ENCODE assay signal across 8 mouse cellular contexts in the genomic region with DNA sequence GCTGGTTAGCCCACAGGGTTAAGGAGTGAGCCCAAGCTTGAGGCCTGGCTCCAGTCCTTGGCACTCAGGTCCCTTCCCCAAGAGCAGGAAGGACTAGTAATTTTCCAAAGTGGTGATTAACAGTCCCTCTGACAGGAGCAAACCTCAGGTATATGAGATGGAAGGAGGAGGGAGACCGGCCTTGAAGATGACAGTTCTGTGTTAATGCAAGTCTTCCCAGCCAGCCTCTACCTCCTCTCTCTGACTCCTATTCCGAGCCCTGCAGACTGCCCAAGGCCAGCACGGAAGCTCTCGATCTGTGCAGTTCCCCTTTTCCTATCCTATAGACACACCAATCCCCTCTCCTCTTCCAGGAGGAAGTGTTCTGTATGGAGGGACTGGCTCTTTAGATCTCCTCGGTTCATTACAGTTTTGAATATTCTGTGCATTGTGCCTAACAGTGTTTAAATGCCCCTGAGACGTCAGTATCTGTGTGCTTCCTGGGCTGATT.
DNase-seq lines count a peak whose midpoint lies in the region; ATAC-seq and TF ChIP-seq lines count a peak whose summit lies in the region.
"Had no signal": no experiment of that assay in that cellular context is flagged by ENCODE, and none has a peak within 500 bp of the region (broad histone marks: within the 10 kb centered on the region; RNA-seq: fewer than 3 reads in every experiment).

No protein-coding gene starts in this region.

- ATAC-seq in kidney, postnatal 0 days (replicated peaks; ENCODE audit: low FRiP score, low read depth), result no peak
- no peak for ATAC-seq in embryonic facial prominence, embryonic 12.5 days (ENCODE audit: insufficient number of reproducible peaks, insufficient read depth, low FRiP score, low TSS enrichment)
- ATAC-seq in granulocyte monocyte progenitor cell, adult 5-6 weeks (replicated peaks; ENCODE audit: poor library complexity, severe bottlenecking), result peak; percentile 40; the same call in 1 of the 2 replicates
- ATAC-seq in liver, postnatal 0 days, result no peak

- 67% methylated on average over 6 of the region's 6 CpGs for WGBS in kidney, postnatal 0 days
- 68% methylated on average over 6 of the region's 6 CpGs for WGBS in embryonic facial prominence, embryonic 12.5 days
- WGBS in liver, postnatal 0 days (ENCODE audit: insufficient replicate concordance), result 41% methylated on average over 6 of the region's 6 CpGs

- TF ChIP-seq EP300 in liver, postnatal 0 days (IDR thresholded peaks at IDR 0.05; ENCODE audit: low read depth), result no peak

- H3K9ac ChIP-seq in kidney, postnatal 0 days (ENCODE audit: low read depth, low read length), result no peak overlapping the region
- H3K9ac ChIP-seq in embryonic facial prominence, embryonic 12.5 days, result no peak overlapping the region
- peak overlapping the region; percentile 42; the same call in 1 of the 2 replicates for H3K9ac ChIP-seq in liver, postnatal 0 days (replicated peaks)

- H3K27ac ChIP-seq in kidney, postnatal 0 days, result 0 out of 2 replicates have a peak overlapping the region, but pooled peaks have one; percentile 25
- peak overlapping the region; percentile 74 for H3K27ac ChIP-seq in embryonic facial prominence, embryonic 12.5 days
- peak overlapping the region; percentile 94 for H3K27ac ChIP-seq in liver, postnatal 0 days (ENCODE audit: low read depth)

- TF ChIP-seq CTCF in kidney, postnatal 0 days (IDR thresholded peaks at IDR 0.05; ENCODE audit: low read depth), result no peak
- no peak for TF ChIP-seq CTCF in liver, postnatal 0 days (IDR thresholded peaks at IDR 0.05; ENCODE audit: low read depth)

- H3K27me3 ChIP-seq in kidney, postnatal 0 days (ENCODE audit: insufficient read depth, low read length), result no peaks in the 10 kb centered on the region
- no peaks in the 10 kb centered on the region for H3K27me3 ChIP-seq in embryonic facial prominence, embryonic 12.5 days
- no peaks in the 10 kb centered on the region for H3K27me3 ChIP-seq in liver, postnatal 0 days (ENCODE audit: insufficient read depth, low read length)

- no peak for DNase-seq in kidney, postnatal 0 days (ENCODE audit: low spot score)
- no peak for DNase-seq in kidney, adult 11 months
- no peak for DNase-seq in liver, postnatal 0 days
- no peak for DNase-seq in layer of hippocampus, adult 9-10 months (ENCODE audit: low spot score)
- no peak for DNase-seq in cerebellum, adult 9-11 months
- DNase-seq: thymus, adult 2 months had no signal

- no peak overlapping the region for H3K4me3 ChIP-seq in kidney, postnatal 0 days (replicated peaks; ENCODE audit: low read depth, low read length)
- H3K4me3 ChIP-seq in embryonic facial prominence, embryonic 12.5 days, result no peak overlapping the region
- H3K4me3 ChIP-seq in liver, postnatal 0 days (ENCODE audit: low read depth, low read length), result no peak overlapping the region

- no peaks in the 10 kb centered on the region for H3K36me3 ChIP-seq in kidney, postnatal 0 days (ENCODE audit: insufficient read depth, low read length)
- no peaks in the 10 kb centered on the region for H3K36me3 ChIP-seq in embryonic facial prominence, embryonic 12.5 days
- H3K36me3 ChIP-seq in liver, postnatal 0 days (replicated peaks; ENCODE audit: insufficient read depth, low read length), result no peaks in the 10 kb centered on the region

- no peaks in the 10 kb centered on the region; the same call in none of the 2 replicates for H3K4me1 ChIP-seq in kidney, postnatal 0 days (replicated peaks; ENCODE audit: insufficient read depth, low read length)
- H3K4me1 ChIP-seq in embryonic facial prominence, embryonic 12.5 days, result peaks cover 21% of the 10 kb centered on the region
- H3K4me1 ChIP-seq in liver, postnatal 0 days (ENCODE audit: insufficient read depth), result peaks cover 28% of the 10 kb centered on the region

- no peak overlapping the region for H3K4me2 ChIP-seq in kidney, postnatal 0 days (ENCODE audit: low read length)
- H3K4me2 ChIP-seq in embryonic facial prominence, embryonic 12.5 days (replicated peaks), result no peak overlapping the region
- H3K4me2 ChIP-seq in liver, postnatal 0 days (ENCODE audit: low read depth, low read length), result peak overlapping the region; percentile 24; the same call in 1 of the 2 replicates

- no peaks in the 10 kb centered on the region for H3K9me3 ChIP-seq in kidney, postnatal 0 days (replicated peaks; ENCODE audit: low read length)
- no peaks in the 10 kb centered on the region for H3K9me3 ChIP-seq in embryonic facial prominence, embryonic 12.5 days
- H3K9me3 ChIP-seq in liver, postnatal 0 days (ENCODE audit: low read length), result no peaks in the 10 kb centered on the region

Comparison
In these comparisons a context has a peak if more than half of its experiments do, and no peak if none do; other contexts are left out.
1. H3K27ac ChIP-seq: peak in every context shown above with its lines; median percentile 94 in liver, postnatal 0 days; 74 in embryonic facial prominence, embryonic 12.5 days; 25 in kidney, postnatal 0 days.